In the genomic region with DNA sequence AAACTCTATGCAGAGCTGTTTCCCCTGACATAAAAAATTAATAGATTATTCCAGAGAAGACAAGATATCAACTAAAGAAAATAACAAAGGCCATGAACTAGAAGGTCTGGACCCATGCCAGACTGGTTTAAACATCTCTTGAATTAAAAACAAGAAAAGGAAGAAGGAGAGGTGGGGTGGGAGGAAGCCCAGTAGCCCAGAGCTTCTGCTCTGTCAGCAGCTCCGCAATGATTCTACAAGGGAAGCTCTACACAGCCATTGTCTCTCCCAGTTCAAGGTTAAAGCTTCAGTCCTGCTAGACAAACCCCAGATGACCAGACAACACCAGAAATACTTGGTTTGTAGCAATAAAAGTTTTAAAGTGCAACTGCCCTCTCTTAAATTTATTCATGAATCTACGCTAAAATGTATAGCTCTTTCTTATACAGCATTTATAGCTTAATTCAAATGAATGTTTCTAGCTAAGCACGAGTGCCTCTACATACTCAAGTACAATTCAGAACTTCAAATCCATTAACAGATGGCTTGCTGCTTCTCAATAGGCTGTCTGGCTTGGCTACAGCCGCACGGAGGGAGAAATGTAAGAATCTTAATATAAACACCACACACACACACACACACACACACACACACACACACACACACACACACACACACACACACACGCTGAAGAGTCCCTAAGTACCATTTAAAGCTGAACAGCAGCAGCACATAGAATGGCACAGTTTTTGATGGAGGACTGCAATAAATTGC, we compare ENCODE assay signal across 9 mouse cellular contexts.
A peak's percentile ranks its signal among the peaks of the same experiment; 100 is the strongest.
DNase-seq lines count a peak whose midpoint lies in the region; ATAC-seq lines count a peak whose summit lies in the region.
"Had no signal": no experiment of that assay in that cellular context is flagged by ENCODE, and none has a peak within 500 bp of the region (broad histone marks: within the 10 kb centered on the region; RNA-seq: fewer than 3 reads in every experiment).

No protein-coding gene starts in this region.

- peak; percentile 15 for DNase-seq in embryonic facial prominence, embryonic 14.5 days (ENCODE audit: low spot score)
- no peak for DNase-seq in embryonic facial prominence, embryonic 10.5 days (ENCODE audit: low spot score)
- DNase-seq in lung, adult 18-20 months: no peak
- DNase-seq in retina, embryonic 14.5 days (ENCODE audit: low spot score): peak; percentile 68
- no peak for DNase-seq in gastrocnemius, postnatal 10 days
- DNase-seq in urinary bladder, postnatal 25 days (ENCODE audit: low spot score): no peak
- DNase-seq: heart, postnatal 36 days had no signal

- 76% methylated on average over 6 of the region's 6 CpGs for WGBS in embryonic facial prominence, embryonic 14.5 days
- WGBS in embryonic facial prominence, embryonic 10.5 days: 90% methylated on average over 6 of the region's 6 CpGs
- WGBS in lung, embryonic 15.5 days: 39% methylated on average over 6 of the region's 6 CpGs
- 76% methylated on average over 6 of the region's 6 CpGs for whole genome bisulfite sequencing in hindbrain, embryonic 12.5 days

- no peaks in the 10 kb centered on the region for H3K27me3 ChIP-seq in embryonic facial prominence, embryonic 14.5 days (replicated peaks; ENCODE audit: control insufficient read depth, insufficient read depth, low read length)
- no peaks in the 10 kb centered on the region for H3K27me3 ChIP-seq in embryonic facial prominence, embryonic 10.5 days (replicated peaks; ENCODE audit: low read depth, poor library complexity, severe bottlenecking)
- H3K27me3 ChIP-seq in lung, embryonic 15.5 days: no peaks in the 10 kb centered on the region
- no peaks in the 10 kb centered on the region for H3K27me3 ChIP-seq in hindbrain, embryonic 12.5 days

- ATAC-seq in embryonic facial prominence, embryonic 14.5 days (ENCODE audit: low read depth): no peak
- peak; percentile 39; the same call in 1 of the 2 replicates for ATAC-seq in lung, embryonic 15.5 days (ENCODE audit: borderline replicate concordance, extremely low read depth, low FRiP score, low TSS enrichment)
- peak; percentile 51 for ATAC-seq in hindbrain, embryonic 12.5 days (ENCODE audit: low FRiP score)

- no peak overlapping the region for H3K9ac ChIP-seq in embryonic facial prominence, embryonic 14.5 days (ENCODE audit: low read depth, low read length)
- H3K9ac ChIP-seq in lung, embryonic 15.5 days: no peak overlapping the region
- no peak overlapping the region for H3K9ac ChIP-seq in hindbrain, embryonic 12.5 days

- H3K9me3 ChIP-seq in embryonic facial prominence, embryonic 14.5 days (ENCODE audit: control insufficient read depth, low read length): no peaks in the 10 kb centered on the region
- H3K9me3 ChIP-seq in embryonic facial prominence, embryonic 10.5 days: no peaks in the 10 kb centered on the region
- H3K9me3 ChIP-seq in lung, embryonic 15.5 days: no peaks in the 10 kb centered on the region
- no peaks in the 10 kb centered on the region for H3K9me3 ChIP-seq in hindbrain, embryonic 12.5 days (replicated peaks)

- H3K4me3 ChIP-seq in embryonic facial prominence, embryonic 14.5 days (ENCODE audit: low read depth, low read length): no peak overlapping the region
- no peak overlapping the region for H3K4me3 ChIP-seq in embryonic facial prominence, embryonic 10.5 days
- H3K4me3 ChIP-seq in lung, embryonic 15.5 days: no peak overlapping the region
- no peak overlapping the region for H3K4me3 ChIP-seq in hindbrain, embryonic 12.5 days

- H3K27ac ChIP-seq in embryonic facial prominence, embryonic 14.5 days (replicated peaks; ENCODE audit: low read depth, low read length): no peak overlapping the region
- H3K27ac ChIP-seq in embryonic facial prominence, embryonic 10.5 days (replicated peaks): no peak overlapping the region
- no peak overlapping the region for H3K27ac ChIP-seq in lung, embryonic 15.5 days
- H3K27ac ChIP-seq in hindbrain, embryonic 12.5 days: no peak overlapping the region

- H3K4me2 ChIP-seq in embryonic facial prominence, embryonic 14.5 days (ENCODE audit: low read depth, low read length): no peak overlapping the region
- no peak overlapping the region for H3K4me2 ChIP-seq in lung, embryonic 15.5 days
- H3K4me2 ChIP-seq in hindbrain, embryonic 12.5 days (replicated peaks): no peak overlapping the region

- H3K4me1 ChIP-seq in embryonic facial prominence, embryonic 14.5 days (ENCODE audit: control insufficient read depth, insufficient read depth, low read length): no peaks in the 10 kb centered on the region
- no peaks in the 10 kb centered on the region for H3K4me1 ChIP-seq in embryonic facial prominence, embryonic 10.5 days
- H3K4me1 ChIP-seq in lung, embryonic 15.5 days: peaks cover 2% of the 10 kb centered on the region
- H3K4me1 ChIP-seq in hindbrain, embryonic 12.5 days: 0 out of 2 replicates have a peak, but pooled peaks cover 3% of the 10 kb centered on the region

- H3K36me3 ChIP-seq in embryonic facial prominence, embryonic 14.5 days (ENCODE audit: control insufficient read depth, insufficient read depth, low read length): peaks cover 5% of the 10 kb centered on the region; the same call in 1 of the 2 replicates
- H3K36me3 ChIP-seq in embryonic facial prominence, embryonic 10.5 days (replicated peaks): peaks cover 35% of the 10 kb centered on the region
- H3K36me3 ChIP-seq in lung, embryonic 15.5 days: no peaks in the 10 kb centered on the region
- no peaks in the 10 kb centered on the region for H3K36me3 ChIP-seq in hindbrain, embryonic 12.5 days

Comparison
In these comparisons a context has a peak if more than half of its experiments do, and no peak if none do; other contexts are left out.
1. DNase-seq: peak in embryonic facial prominence, embryonic 14.5 days (single experiment) and retina, embryonic 14.5 days (single experiment); none in embryonic facial prominence, embryonic 10.5 days (single experiment), lung, adult 18-20 months (0 of 2), gastrocnemius, postnatal 10 days (single experiment) and urinary bladder, postnatal 25 days (single experiment).